Mouse (Mus musculus): ENCODE results near the gene Cfd.

- TF ChIP-seq CTCF (IDR thresholded peaks at IDR 0.05; ENCODE audit: low read depth, low read length), result no peak
- no peak for TF ChIP-seq POLR2A (IDR thresholded peaks at IDR 0.05; ENCODE audit: insufficient read depth, low read length)
- TF ChIP-seq EP300 (IDR thresholded peaks at IDR 0.05; ENCODE audit: insufficient read depth, low read depth, low read length), result no peak
Measured at GRCm38 (mm10) chr10:79865189-79865601, 25.5 kb upstream of the Cfd start.
